Mouse (Mus musculus) kidney, adult 8-10 months (tissue): ENCODE data around the gene Ift172.
"Not testable (repeated sequence)": the region's sequence is repeated elsewhere in the genome, so short reads cannot be mapped to it uniquely, and the experiment has no call there.

Source experiments
- DNase-seq, 2 experiments: peaks; one replicate each; pipeline ENCODE4 v3.0.0; 2022

Gene Ift172

GRCm38 (mm10) chr5:31255971-31256370 lies 34.9 kb downstream of the Ift172 start:
- no peak for DNase-seq

- no peak for DNase-seq
Observed at GRCm38 (mm10) chr5:31255381-31255780, 35.5 kb downstream of the Ift172 start.

- no peak for DNase-seq
Observed at GRCm38 (mm10) chr5:31254901-31255300, 36.0 kb downstream of the Ift172 start.

GRCm38 (mm10) chr5:31254452-31254851 lies 36.5 kb downstream of the Ift172 start:
- DNase-seq, result peak; percentile 29 to 32

- no peak for DNase-seq
Observed at GRCm38 (mm10) chr5:31253806-31254205, 37.1 kb downstream of the Ift172 start.

- DNase-seq, result no peak
Observed at GRCm38 (mm10) chr5:31252795-31253545, 37.9 kb downstream of the Ift172 start.

- DNase-seq, result no peak
Observed at GRCm38 (mm10) chr5:31252151-31252550, 38.8 kb downstream of the Ift172 start.

GRCm38 (mm10) chr5:31251541-31252101 lies 39.3 kb downstream of the Ift172 start, which contains the start of gene Krtcap3:
Krtcap3 (plus strand) TSS chr5:31251691.
- DNase-seq, result peak; percentile 64 to 70

GRCm38 (mm10) chr5:31250716-31251115 lies 40.2 kb downstream of the Ift172 start:
- DNase-seq, result no peak

- DNase-seq, result no peak
Observed at GRCm38 (mm10) chr5:31242191-31242590, 48.7 kb downstream of the Ift172 start.

GRCm38 (mm10) chr5:31241522-31242034 lies 49.3 kb downstream of the Ift172 start:
- no peak for DNase-seq

- DNase-seq, result peak; percentile 96 to 97
Observed at GRCm38 (mm10) chr5:31240637-31241521, 50.0 kb downstream of the Ift172 start, which contains the start of the genes Nrbp1 and Gm9970. Nrbp1 (plus strand) TSS chr5:31240864. Gm9970 (minus strand) TSS chr5:31241232.

GRCm38 (mm10) chr5:31226641-31227040 lies 64.3 kb downstream of the Ift172 start:
- no peak for DNase-seq

GRCm38 (mm10) chr5:31222696-31223095 lies 68.2 kb downstream of the Ift172 start:
- DNase-seq, result no peak

- DNase-seq, result peak in 1 of 2 experiments; percentile 48
Observed at GRCm38 (mm10) chr5:31221304-31221945, 69.5 kb downstream of the Ift172 start.

GRCm38 (mm10) chr5:31220448-31221303 lies 70.2 kb downstream of the Ift172 start, which contains the start of gene Ppm1g:
Ppm1g (minus strand) TSS chr5:31220687.
- peak; percentile 96 to 97 for DNase-seq

GRCm38 (mm10) chr5:31219911-31220447 lies 70.9 kb downstream of the Ift172 start:
- DNase-seq, result peak in 1 of 2 experiments; percentile 32

GRCm38 (mm10) chr5:31219474-31219873 lies 71.4 kb downstream of the Ift172 start:
- no peak for DNase-seq

GRCm38 (mm10) chr5:31219070-31219469 lies 71.8 kb downstream of the Ift172 start:
- DNase-seq, result peak in 1 of 2 experiments; percentile 9

- DNase-seq, result no peak
Observed at GRCm38 (mm10) chr5:31218294-31218693, 72.6 kb downstream of the Ift172 start.

- not testable (repeated sequence) for DNase-seq
Observed at GRCm38 (mm10) chr5:31216554-31216953, 74.4 kb downstream of the Ift172 start.
